Mouse (Mus musculus) splenic B cell, adult 2 months (primary cell): ENCODE measurements around the gene Creb3l4.
"Not testable (repeated sequence)": the region's sequence is repeated elsewhere in the genome, so short reads cannot be mapped to it uniquely, and the experiment has no call there.

Experiments
- DNase-seq: peaks from one replicate; pipeline ENCODE4 v3.0.0-alpha.2; 2011; ENCODE audit warnings: low read depth, low spot score
- H3K27me3 ChIP-seq: 2 replicates; pipeline ENCODE4 v1.6.1; 2012; ENCODE audit warnings: mild to moderate bottlenecking, low read length, moderate library complexity, mixed read lengths; ENCODE audit not compliant: control insufficient read depth, poor library complexity, insufficient read depth, severe bottlenecking
- H3K36me3 ChIP-seq: 2 replicates; pipeline ENCODE4 v1.6.1; 2012; ENCODE audit warnings: mild to moderate bottlenecking, low read length, moderate library complexity, mixed read lengths; ENCODE audit not compliant: control insufficient read depth, poor library complexity, insufficient read depth, severe bottlenecking

The Creb3l4 gene

DNA sequence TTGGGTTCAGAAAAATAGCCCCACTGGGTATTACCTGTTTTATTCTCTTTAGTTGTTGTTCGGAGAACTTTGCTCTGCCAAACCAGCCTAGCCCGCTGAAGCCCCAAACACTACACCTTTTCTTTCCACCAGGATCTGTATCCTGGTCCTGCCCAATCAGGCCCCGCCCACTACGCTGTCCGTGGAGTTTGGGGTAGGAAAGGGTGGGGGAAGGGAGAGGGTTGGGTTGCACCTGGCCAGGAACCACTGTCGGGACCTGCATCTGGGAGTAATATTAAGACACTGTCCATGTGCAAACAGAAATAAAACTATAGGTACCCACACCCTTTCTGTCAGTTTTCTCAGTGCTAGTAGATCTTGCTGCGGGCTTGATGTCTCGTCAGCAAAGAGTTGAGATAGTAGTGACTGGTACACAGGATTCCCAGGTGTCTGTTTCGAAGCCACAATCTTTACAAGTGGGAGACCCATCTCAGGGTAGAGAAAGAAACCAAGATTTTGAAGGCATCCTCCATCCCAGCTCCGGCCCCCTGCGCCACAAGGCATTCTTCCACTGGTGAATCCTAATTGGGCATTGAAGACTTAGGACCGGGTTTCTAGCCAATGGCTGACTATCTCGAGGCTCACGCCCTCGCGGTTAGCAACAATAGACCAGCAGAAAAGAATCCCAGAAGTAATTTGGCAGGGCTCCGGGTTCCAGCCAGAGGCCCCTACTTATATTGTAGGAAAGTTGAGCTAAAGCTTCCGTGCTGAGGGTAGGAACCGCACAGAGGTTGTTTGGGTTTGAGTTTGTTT is at the start of gene Creb3l4:
Gene Creb3l4 (minus strand): TSS at position 529 of the 792 bp plus-strand sequence.
- no peak for DNase-seq
- Histone ChIP-seq H3K36me3 (no peaks in the 10 kb centered on the region), H3K27me3 (no peaks in the 10 kb centered on the region)

GRCm38 (mm10) chr3:90292345-90293275 is 49.3 kb upstream of the Creb3l4 start, which contains the start of gene Gatad2b:
Gene Gatad2b, plus strand, starts transcription at chr3:90293178.
- Histone ChIP-seq H3K27me3 (no peaks in the 10 kb centered on the region), H3K36me3 (no peaks in the 10 kb centered on the region)
- DNase-seq: peak; percentile 100

- no peaks in the 10 kb centered on the region for H3K36me3 ChIP-seq
- H3K27me3 ChIP-seq: no peaks in the 10 kb centered on the region
- DNase-seq: no peak
Observed at GRCm38 (mm10) chr3:90291982-90292344, 48.7 kb upstream of the Creb3l4 start.

- DNase-seq: no peak
- no peaks in the 10 kb centered on the region for H3K36me3 ChIP-seq
- H3K27me3 ChIP-seq: no peaks in the 10 kb centered on the region
Observed at GRCm38 (mm10) chr3:90290602-90291001, 47.3 kb upstream of the Creb3l4 start.

- not testable (repeated sequence) for H3K27me3 ChIP-seq, DNase-seq, H3K36me3 ChIP-seq
Observed at GRCm38 (mm10) chr3:90289403-90289802, 46.1 kb upstream of the Creb3l4 start.

GRCm38 (mm10) chr3:90284150-90284549 is 40.8 kb upstream of the Creb3l4 start:
- H3K36me3 ChIP-seq: peaks cover 13% of the 10 kb centered on the region
- H3K27me3 ChIP-seq: no peaks in the 10 kb centered on the region
- DNase-seq: no peak

GRCm38 (mm10) chr3:90280708-90281107 is 37.4 kb upstream of the Creb3l4 start:
- DNase-seq: no peak
- Histone ChIP-seq H3K36me3 (peaks cover 30% of the 10 kb centered on the region), H3K27me3 (no peaks in the 10 kb centered on the region)

- DNase-seq: no peak
- no peaks in the 10 kb centered on the region for H3K27me3 ChIP-seq
- peaks cover 30% of the 10 kb centered on the region for H3K36me3 ChIP-seq
Observed at GRCm38 (mm10) chr3:90279743-90280142, 36.4 kb upstream of the Creb3l4 start.

DNA sequence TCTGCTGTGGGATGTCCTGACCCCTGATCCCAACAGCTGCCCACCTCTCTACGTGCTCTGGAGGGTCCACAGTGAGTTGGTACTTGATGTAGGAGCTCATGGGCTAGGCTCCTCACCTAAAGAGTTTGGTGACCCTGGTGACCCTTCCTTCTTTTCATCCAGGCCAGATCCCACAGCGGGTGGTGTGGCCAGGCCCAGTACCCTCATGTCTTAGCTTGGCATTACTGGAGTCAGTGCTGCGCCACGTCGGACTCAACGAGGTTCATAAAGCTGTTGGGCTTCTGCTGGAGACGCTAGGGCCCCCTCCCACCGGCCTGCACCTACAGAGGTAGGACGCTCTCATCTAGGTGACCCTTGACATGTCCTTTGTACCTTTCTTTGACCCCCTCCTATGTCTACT is 35.9 kb upstream of the Creb3l4 start:
- peaks cover 30% of the 10 kb centered on the region for H3K36me3 ChIP-seq
- H3K27me3 ChIP-seq: no peaks in the 10 kb centered on the region
- no peak for DNase-seq

DNA sequence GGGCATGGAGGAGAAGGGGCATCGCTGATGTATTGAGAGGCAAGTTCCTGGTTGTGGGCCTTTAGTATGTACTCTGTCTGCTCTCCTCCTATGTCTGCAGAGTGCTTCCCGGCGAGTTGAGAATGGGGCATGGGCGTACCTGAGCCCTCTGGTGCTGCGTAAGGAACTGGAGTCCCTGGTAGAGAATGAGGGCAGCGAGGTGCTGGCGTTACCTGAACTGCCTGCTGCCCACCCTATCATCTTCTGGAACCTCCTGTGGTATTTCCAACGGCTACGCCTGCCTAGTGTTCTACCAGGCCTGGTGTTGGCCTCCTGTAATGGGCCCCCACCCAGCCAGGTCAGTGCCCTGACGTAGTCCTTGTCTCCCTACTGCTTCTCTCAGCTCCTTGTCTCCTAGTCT is 34.9 kb upstream of the Creb3l4 start:
- DNase-seq: no peak
- no peaks in the 10 kb centered on the region for H3K27me3 ChIP-seq
- H3K36me3 ChIP-seq: peaks cover 35% of the 10 kb centered on the region

GRCm38 (mm10) chr3:90277793-90278192 is 34.5 kb upstream of the Creb3l4 start:
- DNase-seq: no peak
- H3K27me3 ChIP-seq: no peaks in the 10 kb centered on the region
- peaks cover 35% of the 10 kb centered on the region for H3K36me3 ChIP-seq

- DNase-seq: no peak
- Histone ChIP-seq H3K36me3 (peaks cover 42% of the 10 kb centered on the region), H3K27me3 (no peaks in the 10 kb centered on the region)
Observed at GRCm38 (mm10) chr3:90276858-90277257, 33.5 kb upstream of the Creb3l4 start.

- DNase-seq: no peak
- Histone ChIP-seq H3K36me3 (peaks cover 48% of the 10 kb centered on the region), H3K27me3 (no peaks in the 10 kb centered on the region)
Observed at GRCm38 (mm10) chr3:90275286-90275685, 32.0 kb upstream of the Creb3l4 start.

GRCm38 (mm10) chr3:90273855-90274254 is 30.5 kb upstream of the Creb3l4 start:
- no peak for DNase-seq
- H3K27me3 ChIP-seq: no peaks in the 10 kb centered on the region
- peaks cover 45% of the 10 kb centered on the region for H3K36me3 ChIP-seq

DNA sequence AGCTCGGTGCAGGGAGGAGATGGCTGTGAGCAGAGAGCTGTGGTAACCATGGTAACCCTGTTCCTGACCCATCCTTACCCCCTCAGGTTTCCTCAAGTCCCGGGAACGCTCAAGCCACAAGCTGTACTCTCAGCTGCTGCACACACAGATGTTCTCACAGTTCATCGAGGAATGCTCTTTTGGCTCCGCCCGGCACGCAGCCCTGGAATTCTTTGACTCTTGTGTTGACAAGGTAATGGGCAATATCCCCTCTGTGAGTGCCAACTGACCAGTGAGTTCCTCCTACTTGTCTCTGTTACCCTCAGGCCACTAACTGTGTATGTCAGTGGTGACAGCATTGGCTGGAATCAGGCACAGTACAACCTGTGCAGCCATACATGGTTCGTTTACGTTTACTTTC is 28.9 kb upstream of the Creb3l4 start:
- Histone ChIP-seq H3K36me3 (peaks cover 45% of the 10 kb centered on the region), H3K27me3 (no peaks in the 10 kb centered on the region)
- no peak for DNase-seq
